Mouse (Mus musculus) ES-E14 (cell line): Measurements from ENCODE around the gene Nanos3. TPM values are rescaled to one million over a fixed set of nuclear protein-coding genes. Genes with fewer than 3 reads are reported as not detected.
A peak's percentile ranks its signal among the peaks of the same experiment; 100 is the strongest.

Source experiments
- DNase-seq: peaks from one replicate; pipeline ENCODE4 v3.0.0-alpha.2; 2013; ENCODE audit warnings: low read depth, low spot score
- H3K27ac ChIP-seq: 2 replicates; pipeline ENCODE4 v1.5.1; 2012; ENCODE audit warnings: low read depth, mild to moderate bottlenecking, low read length, moderate library complexity, mixed read lengths; ENCODE audit not compliant: poor library complexity, insufficient read depth, severe bottlenecking
- H3K36me3 ChIP-seq: 2 replicates; pipeline ENCODE4 v1.6.1; 2012; ENCODE audit warnings: mild to moderate bottlenecking, low read length, moderate library complexity, mixed read lengths; ENCODE audit not compliant: control insufficient read depth, poor library complexity, insufficient read depth, severe bottlenecking
- H3K4me1 ChIP-seq, 2 experiments: fragments of 150-350 bp in 1 of 2; sonication (generic) in 1 of 2; 2 replicates each; pipeline ENCODE4 v1.6.1; 2012; ENCODE audit warnings: low read length in 2 of 2, mild to moderate bottlenecking in 1 of 2, mixed read lengths in 1 of 2; ENCODE audit not compliant: control insufficient read depth in 2 of 2, insufficient read depth in 2 of 2, poor library complexity in 1 of 2
- H3K4me3 ChIP-seq, 2 experiments: fragments of 150-350 bp in 1 of 2; sonication (generic) in 1 of 2; 2 replicates each; pipeline ENCODE4 v1.5.1; 2012; ENCODE audit warnings: low read length in 2 of 2, low read depth in 1 of 2, mild to moderate bottlenecking in 1 of 2, mixed read lengths in 1 of 2; ENCODE audit not compliant: insufficient read depth in 1 of 2, poor library complexity in 1 of 2, severe bottlenecking in 1 of 2
- H3K9ac ChIP-seq: 2 replicates; pipeline ENCODE4 v1.6.1; 2012; ENCODE audit warnings: low read depth, mild to moderate bottlenecking, low read length, mixed read lengths; ENCODE audit not compliant: poor library complexity, insufficient read depth, severe bottlenecking
- H3K9me3 ChIP-seq: fragments of 150-350 bp; sonication (generic); 2 replicates; pipeline ENCODE4 v1.6.1; 2012; ENCODE audit warnings: low read depth, mild to moderate bottlenecking, low read length; ENCODE audit not compliant: control insufficient read depth, insufficient read depth
- CHD2 ChIP-seq: IDR thresholded peaks from 2 replicates; pipeline ENCODE4 v1.6.1; 2014; ENCODE audit warnings: mild to moderate bottlenecking, low read depth, low read length, inconsistent platforms
- HCFC1 ChIP-seq: IDR thresholded peaks from 2 replicates; pipeline ENCODE4 v1.6.1; 2012; ENCODE audit warnings: low read length, inconsistent platforms, borderline replicate concordance; ENCODE audit not compliant: insufficient read depth
- MAFK ChIP-seq: IDR thresholded peaks from 2 replicates; pipeline ENCODE4 v1.6.1; 2014; ENCODE audit warnings: mild to moderate bottlenecking, low read depth, low read length, inconsistent platforms; ENCODE audit not compliant: insufficient read depth
- ZC3H11A ChIP-seq: IDR thresholded peaks from 2 replicates; pipeline ENCODE4 v1.6.1; 2012; ENCODE audit warnings: low read depth, mild to moderate bottlenecking, inconsistent platforms, low read length, borderline replicate concordance
- ZNF384 ChIP-seq: IDR thresholded peaks from 2 replicates; pipeline ENCODE4 v1.6.1; 2012; ENCODE audit warnings: low read depth, low read length, inconsistent platforms
- in situ Hi-C, 2 experiments: fragments of 600-800 bp; cut with MboI; formaldehyde crosslinking; loops; one replicate each; pipeline ENCODE4 v1.15.1; 2025; ENCODE audit warnings: low sequenced_read_pairs in 2 of 2, inconsistent platforms in 1 of 2; ENCODE audit not compliant: unreplicated experiment in 2 of 2
- total RNA-seq: library from RNA; depleted of rRNA; stranded (reverse); fragments of 300-350 nt; gene quantifications from 2 replicates; pipeline ENCODE4 v1.2.3, GENCODE M21; 2012

The Nanos3 gene
- total RNA-seq, 1 experiment, result 7.0 TPM

- H3K4me1 ChIP-seq, result peaks cover 23 to 31% of the 10 kb centered on the region in 2 experiments
These were observed 1.5 kb downstream of the Nanos3 start for GRCm38 (mm10) chr8:84183261-84184084.

DNA sequence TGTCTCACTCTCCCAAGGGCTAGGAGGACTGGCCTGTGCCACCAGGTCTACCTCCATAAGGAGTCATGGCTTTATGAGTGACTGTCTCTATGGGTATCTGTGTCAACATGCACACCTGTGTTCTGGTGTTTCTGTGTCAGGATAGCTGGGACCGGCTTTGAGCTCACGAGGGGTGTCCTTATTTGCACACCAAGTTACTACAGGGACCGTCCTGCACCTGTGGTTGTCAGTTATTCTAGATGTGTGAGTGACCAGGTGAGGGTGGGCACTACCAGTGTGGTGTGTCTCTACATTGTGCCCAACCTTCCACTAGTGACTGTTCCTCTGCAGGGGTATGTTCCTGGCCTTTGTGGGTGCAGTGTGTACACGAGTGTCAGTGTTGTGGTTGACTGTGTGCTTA lies 2.2 kb downstream of the Nanos3 start:
- Histone ChIP-seq H3K9me3 (no peaks in the 10 kb centered on the region), H3K36me3 (no peaks in the 10 kb centered on the region), H3K27ac (no peak overlapping the region; the same call in 1 of the 2 replicates), H3K4me3 (peak overlapping the region; percentile 74 to 86; a peak in 3 of 4 replicates), H3K4me1 (peaks cover 27 to 37% of the 10 kb centered on the region in 2 experiments), H3K9ac (peak overlapping the region; percentile 88; the same call in 1 of the 2 replicates)
- TF ChIP-seq CHD2 (no peak), MAFK (no peak), ZNF384 (no peak), ZC3H11A (no peak), HCFC1 (no peak)
- in situ Hi-C loops, result no loop called here
- DNase-seq, result no peak

More at GRCm38 (mm10) chr8:84183261-84184084, 1.5 kb downstream of the Nanos3 start:
- Histone ChIP-seq H3K27ac (peak overlapping the region; percentile 50; the same call in 1 of the 2 replicates), H3K9me3 (no peaks in the 10 kb centered on the region), H3K9ac (peak overlapping the region; percentile 88), H3K36me3 (no peaks in the 10 kb centered on the region), H3K4me3 (peak overlapping the region; percentile 74 to 86)
- in situ Hi-C loops, result no loop called here
- TF ChIP-seq ZNF384 (no peak), MAFK (no peak), CHD2 (no peak)
- DNase-seq, result no peak

DNA sequence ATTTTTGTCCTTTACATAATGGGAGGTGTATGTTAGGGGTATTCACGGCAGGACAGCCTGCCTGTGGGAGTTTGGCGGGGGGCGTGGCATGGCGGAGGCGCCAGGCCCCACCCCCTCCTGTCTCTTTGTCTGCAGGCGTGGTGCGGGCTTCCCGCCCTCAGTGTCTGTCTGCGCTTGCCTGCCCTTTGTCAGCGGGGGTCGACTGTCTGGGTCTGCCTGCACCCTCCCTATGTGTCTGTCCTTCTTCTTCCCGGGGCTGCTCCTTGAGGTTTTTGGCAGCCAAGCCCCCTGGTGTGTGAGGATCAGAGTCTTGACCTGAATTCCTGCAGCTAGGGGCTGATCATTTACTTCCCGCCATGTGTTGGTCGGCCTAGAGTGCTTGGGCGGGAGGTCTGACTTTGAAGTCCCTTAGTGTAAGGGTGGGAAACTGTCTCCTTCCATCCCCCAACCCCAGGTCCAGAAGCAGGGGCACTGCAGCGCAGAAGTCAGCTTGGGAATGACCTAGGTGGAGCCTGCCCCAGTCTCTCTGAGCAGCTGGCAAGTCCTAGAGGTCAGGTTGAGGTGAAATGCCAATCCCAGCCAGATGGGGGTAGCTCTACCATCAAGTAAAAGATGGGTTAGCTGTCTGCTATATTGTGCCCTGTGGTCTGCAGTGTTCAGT lies 4.4 kb downstream of the Nanos3 start:
- Histone ChIP-seq H3K4me3 (peak overlapping the region; percentile 46), H3K4me1 (peaks cover 27 to 40% of the 10 kb centered on the region in 2 experiments), H3K9ac (peak overlapping the region; percentile 59; the same call in 1 of the 2 replicates), H3K9me3 (no peaks in the 10 kb centered on the region), H3K36me3 (no peaks in the 10 kb centered on the region), H3K27ac (peak overlapping the region; percentile 76)
- no peak for TF ChIP-seq ZNF384
- no peak for TF ChIP-seq HCFC1
- TF ChIP-seq MAFK, result no peak
- in situ Hi-C loops, result no loop called here
- DNase-seq, result peak; percentile 81

DNA sequence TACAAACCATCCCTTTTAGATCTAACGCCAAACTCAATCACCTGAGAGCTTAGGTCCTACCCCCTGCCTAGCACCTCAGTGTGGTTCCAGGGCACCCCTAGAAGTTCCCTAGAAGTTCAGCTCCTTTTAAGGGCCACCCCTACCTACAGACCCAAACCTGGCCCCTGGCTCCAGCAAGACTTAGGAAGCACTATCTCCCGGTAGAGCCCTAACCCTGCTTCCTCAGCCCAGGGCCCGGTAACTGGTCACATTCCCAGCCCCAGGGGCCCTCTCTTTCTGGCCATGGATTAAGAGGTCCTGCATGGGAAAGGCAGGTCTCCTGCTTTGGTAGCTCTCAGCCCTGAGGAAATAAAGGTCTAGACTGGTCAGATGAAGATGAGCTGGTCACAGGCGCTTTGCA lies 5.1 kb downstream of the Nanos3 start:
- peak overlapping the region; percentile 46 for H3K9ac ChIP-seq
- peaks cover 2% of the 10 kb centered on the region; the same call in 1 of the 2 replicates for H3K36me3 ChIP-seq
- H3K4me3 ChIP-seq, result peak overlapping the region; percentile 46; a peak in 3 of 4 replicates
- TF ChIP-seq ZC3H11A, result no peak
- TF ChIP-seq ZNF384, result no peak
- TF ChIP-seq CHD2, result no peak
- TF ChIP-seq HCFC1, result no peak
- no peak for TF ChIP-seq MAFK
- H3K4me1 ChIP-seq, result peaks cover 24 to 37% of the 10 kb centered on the region in 2 experiments
- no peak for DNase-seq
- no peaks in the 10 kb centered on the region for H3K9me3 ChIP-seq
- in situ Hi-C loops, result no loop called here
- H3K27ac ChIP-seq, result peak overlapping the region; percentile 58; the same call in 1 of the 2 replicates
